Mouse (Mus musculus) heart, embryonic 12.5 days (tissue): ENCODE results near the gene Pdzd2. TPM values are rescaled to one million over a fixed set of nuclear protein-coding genes. Genes with fewer than 3 reads are reported as not detected.

Experiments
- ATAC-seq: fragments of 200-750 bp; cut with Nextera tagmentation; 2 replicates; pipeline ENCODE4 v1.8.0; 2017; ENCODE audit warnings: moderate TSS enrichment, moderate library complexity; ENCODE audit not compliant: insufficient number of reproducible peaks, low FRiP score
- H3K27ac ChIP-seq: fragments of 300-500 bp; sonication (generic); 2 replicates; pipeline ENCODE4 v1.5.1; 2016; ENCODE audit warnings: mild to moderate bottlenecking, moderate library complexity; ENCODE audit not compliant: poor library complexity, severe bottlenecking
- H3K27me3 ChIP-seq: fragments of 300-500 bp; sonication (generic); replicated peaks from 2 replicates; pipeline ENCODE4 v1.6.1; 2016; ENCODE audit warnings: mild to moderate bottlenecking, moderate library complexity
- H3K36me3 ChIP-seq: fragments of 300-500 bp; sonication (generic); 2 replicates; pipeline ENCODE4 v1.6.1; 2016; ENCODE audit warnings: mild to moderate bottlenecking, moderate library complexity
- H3K4me1 ChIP-seq: fragments of 300-500 bp; sonication (generic); replicated peaks from 2 replicates; pipeline ENCODE4 v1.6.1; 2016; ENCODE audit warnings: mild to moderate bottlenecking
- H3K4me2 ChIP-seq: fragments of 300-500 bp; sonication (generic); 2 replicates; pipeline ENCODE4 v1.6.1; 2016; ENCODE audit warnings: mild to moderate bottlenecking, moderate library complexity
- H3K4me3 ChIP-seq: fragments of 300-500 bp; sonication (generic); 2 replicates; pipeline ENCODE4 v1.5.1; 2016; ENCODE audit warnings: mild to moderate bottlenecking
- H3K9ac ChIP-seq: fragments of 300-500 bp; sonication (generic); 2 replicates; pipeline ENCODE4 v1.6.1; 2016; ENCODE audit warnings: mild to moderate bottlenecking, moderate library complexity
- H3K9me3 ChIP-seq: fragments of 300-500 bp; sonication (generic); replicated peaks from 2 replicates; pipeline ENCODE4 v1.6.1; 2016; ENCODE audit warnings: mild to moderate bottlenecking, moderate library complexity
- WGBS: fragments of 180-500 bp; shearing (Covaris S2); methylation state at CpG from one replicate; pipeline ENCODE4 v1.1.7; 2016; 5-methylcytosine and 5-hydroxymethylcytosine counted together
- polyA plus RNA-seq: library from polyadenylated mRNA; unstranded; fragments of >200 nt; fragmentation: Nextera tagmentation; extraction: Ambion mirVana; gene quantifications from 2 replicates; pipeline ENCODE4 v1.2.1, GENCODE M21; 2016

The Pdzd2 gene
- polyA plus RNA-seq, 1 experiment from 2014 or later, result 14.4 TPM

DNA sequence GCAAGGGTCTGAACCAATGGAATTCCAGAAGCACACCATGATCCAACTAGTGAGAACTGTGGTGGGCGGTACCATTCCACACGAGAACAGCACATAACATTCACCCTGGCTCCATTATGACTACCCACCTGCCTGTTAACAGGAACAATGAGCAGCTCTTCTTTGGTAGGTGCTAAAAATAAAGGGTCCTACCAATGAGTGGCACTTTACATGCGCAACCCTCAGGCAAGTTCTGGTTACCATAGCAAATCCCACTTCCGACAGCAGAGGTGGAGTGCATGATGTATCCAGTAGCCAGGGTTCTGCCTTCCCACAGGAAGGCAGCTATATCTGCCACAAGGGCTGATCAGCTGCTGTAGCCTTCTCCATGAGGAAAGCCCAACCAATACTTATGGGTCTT is 11.3 kb downstream of the Pdzd2 start:
- Histone ChIP-seq H3K27ac (no peak overlapping the region), H3K4me1 (peaks cover 27% of the 10 kb centered on the region), H3K4me3 (no peak overlapping the region), H3K27me3 (no peaks in the 10 kb centered on the region), H3K36me3 (no peaks in the 10 kb centered on the region), H3K4me2 (no peak overlapping the region), H3K9ac (no peak overlapping the region), H3K9me3 (no peaks in the 10 kb centered on the region)
- WGBS, result 61% methylated on average over 4 of the region's 4 CpGs
- ATAC-seq, result no peak

DNA sequence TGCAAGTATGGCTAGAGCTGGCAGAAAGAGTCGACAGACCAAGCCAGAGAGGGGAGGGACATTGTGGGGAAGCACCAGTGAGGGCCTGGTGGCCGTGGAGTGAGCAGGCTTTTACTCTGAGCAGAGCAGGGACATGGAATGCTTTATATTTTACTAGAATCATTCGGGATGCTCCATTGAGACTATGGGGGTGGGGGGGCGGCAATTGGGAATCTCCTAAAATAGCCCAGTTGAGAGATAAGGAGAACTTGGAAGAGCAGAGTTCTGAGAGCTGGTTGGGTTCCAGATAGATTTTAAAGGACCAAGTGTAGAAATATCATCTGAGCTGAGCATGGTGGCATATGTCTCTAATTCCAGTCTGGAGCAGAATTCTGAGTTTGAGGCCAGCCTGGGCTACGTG is 14.5 kb downstream of the Pdzd2 start:
- WGBS, result 36% methylated on average over 5 of the region's 5 CpGs
- Histone ChIP-seq H3K4me1 (peaks cover 26% of the 10 kb centered on the region), H3K4me2 (no peak overlapping the region), H3K27ac (no peak overlapping the region), H3K27me3 (no peaks in the 10 kb centered on the region), H3K9me3 (no peaks in the 10 kb centered on the region), H3K9ac (no peak overlapping the region), H3K4me3 (no peak overlapping the region), H3K36me3 (no peaks in the 10 kb centered on the region)
- no peak for ATAC-seq

DNA sequence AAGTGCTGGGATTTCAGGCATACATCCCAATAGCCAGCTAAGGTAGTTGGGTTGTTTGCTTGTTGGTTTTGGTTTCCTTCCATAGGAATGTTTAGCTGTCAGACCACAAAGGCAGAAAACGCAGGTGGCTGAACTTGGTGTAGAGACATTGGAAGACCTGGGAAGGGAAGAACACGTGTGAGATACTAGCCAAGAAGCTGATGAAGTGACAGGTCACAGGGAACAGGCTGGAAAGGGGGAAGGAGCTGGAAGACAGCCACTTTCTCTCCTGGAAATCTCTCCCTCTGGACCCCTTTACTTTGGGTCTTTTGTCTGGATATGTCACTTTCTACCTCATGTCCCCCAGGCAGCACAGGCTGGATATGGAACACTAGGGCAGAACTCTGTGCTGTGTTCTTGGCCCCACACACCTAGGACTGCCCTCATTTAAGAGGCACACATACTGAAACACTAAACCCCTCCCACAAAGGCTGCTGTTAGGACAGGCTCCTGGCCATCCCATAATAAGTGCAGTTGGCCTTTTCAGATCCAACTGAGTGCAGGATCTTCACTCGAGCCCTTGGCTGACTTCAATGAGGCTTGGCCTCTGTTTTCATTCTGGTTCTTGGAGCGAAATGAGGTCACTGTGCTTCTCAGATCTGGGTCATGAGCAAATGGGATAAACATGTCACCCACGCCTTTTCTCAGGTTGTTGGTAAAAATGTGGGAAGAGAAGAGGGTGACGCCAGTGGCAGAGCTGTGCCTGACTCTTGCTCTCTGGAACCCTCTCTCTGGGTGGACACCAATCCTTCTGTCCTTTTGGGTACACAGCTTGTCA is 17.8 kb downstream of the Pdzd2 start:
- Histone ChIP-seq H3K27me3 (no peaks in the 10 kb centered on the region), H3K27ac (no peak overlapping the region), H3K4me3 (no peak overlapping the region), H3K36me3 (no peaks in the 10 kb centered on the region), H3K4me1 (peaks cover 30% of the 10 kb centered on the region), H3K9ac (no peak overlapping the region), H3K4me2 (no peak overlapping the region), H3K9me3 (no peaks in the 10 kb centered on the region)
- 72% methylated on average over 6 of the region's 6 CpGs for WGBS
- no peak for ATAC-seq

DNA sequence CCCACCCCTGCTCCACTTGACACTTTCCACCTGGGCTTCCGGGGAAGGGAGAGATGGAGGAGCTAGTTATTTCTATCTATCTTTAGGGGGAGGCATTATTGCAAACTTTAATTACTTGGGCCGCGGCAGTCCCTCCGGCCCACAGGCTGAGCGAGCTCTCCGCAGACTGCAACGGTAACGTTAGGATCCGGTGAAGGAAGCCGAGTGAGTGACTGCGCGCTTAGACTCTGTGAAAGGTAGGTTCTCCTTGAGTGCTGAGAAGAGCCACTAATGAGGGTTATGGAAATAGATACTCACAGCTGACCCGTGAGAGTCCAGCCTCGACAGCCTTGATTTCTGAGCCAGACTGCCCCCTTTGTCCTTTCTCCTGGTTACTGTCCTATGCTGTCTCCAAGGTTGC is 20.9 kb downstream of the Pdzd2 start:
- no peaks in the 10 kb centered on the region for H3K27me3 ChIP-seq
- 76% methylated on average over 14 of the region's 14 CpGs for WGBS
- H3K4me2 ChIP-seq, result no peak overlapping the region
- peaks cover 39% of the 10 kb centered on the region for H3K4me1 ChIP-seq
- H3K9me3 ChIP-seq, result no peaks in the 10 kb centered on the region
- H3K27ac ChIP-seq, result no peak overlapping the region
- ATAC-seq, result no peak
- H3K9ac ChIP-seq, result no peak overlapping the region
- no peak overlapping the region for H3K4me3 ChIP-seq
- no peaks in the 10 kb centered on the region for H3K36me3 ChIP-seq

DNA sequence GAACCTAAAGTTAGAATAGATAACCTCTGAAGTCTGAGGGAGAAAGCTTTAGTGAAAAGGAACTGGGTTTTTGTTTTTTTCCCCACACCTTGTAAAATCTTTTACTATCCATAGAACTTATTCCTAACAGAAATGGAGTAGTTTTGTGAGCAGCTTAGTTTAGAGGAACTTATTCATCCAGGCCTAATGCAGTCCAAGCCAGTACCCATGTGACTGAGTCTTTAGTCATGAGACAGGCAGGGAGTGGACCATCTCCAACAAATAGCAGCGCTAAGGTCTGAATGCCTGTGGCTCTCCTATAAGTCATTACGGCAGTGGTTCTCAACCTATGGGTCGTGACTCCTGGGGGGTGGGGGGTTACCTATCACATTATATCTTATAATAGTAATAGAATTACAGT is 22.3 kb downstream of the Pdzd2 start:
- WGBS, result 83% methylated on average over 3 of the region's 3 CpGs
- no peaks in the 10 kb centered on the region for H3K36me3 ChIP-seq
- H3K9ac ChIP-seq, result no peak overlapping the region
- H3K27ac ChIP-seq, result no peak overlapping the region
- no peak overlapping the region for H3K4me2 ChIP-seq
- ATAC-seq, result no peak
- H3K4me1 ChIP-seq, result peaks cover 37% of the 10 kb centered on the region
- H3K9me3 ChIP-seq, result no peaks in the 10 kb centered on the region
- H3K27me3 ChIP-seq, result no peaks in the 10 kb centered on the region
- H3K4me3 ChIP-seq, result no peak overlapping the region

DNA sequence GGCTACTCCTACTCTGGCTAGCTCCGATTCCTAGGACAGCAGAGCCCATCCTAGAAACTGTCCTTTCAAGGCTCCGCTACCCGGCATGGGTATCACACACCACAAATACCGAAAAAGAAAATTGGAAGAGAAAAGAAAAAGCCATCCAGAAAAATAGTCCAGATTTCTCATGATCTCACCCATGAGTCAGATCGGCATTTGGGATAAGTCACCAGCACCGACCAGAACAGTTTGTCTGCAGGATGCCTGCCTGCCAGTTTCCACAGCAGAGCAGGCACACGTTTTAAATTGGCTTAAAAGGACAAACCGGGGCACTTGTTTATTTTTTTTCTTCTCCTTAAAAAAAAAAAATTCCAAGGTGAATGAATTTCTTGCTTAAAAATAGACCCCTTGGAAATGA is 22.8 kb downstream of the Pdzd2 start:
- no peaks in the 10 kb centered on the region for H3K27me3 ChIP-seq
- no peak overlapping the region for H3K4me3 ChIP-seq
- H3K27ac ChIP-seq, result no peak overlapping the region
- H3K36me3 ChIP-seq, result no peaks in the 10 kb centered on the region
- H3K4me2 ChIP-seq, result no peak overlapping the region
- H3K9ac ChIP-seq, result no peak overlapping the region
- peaks cover 33% of the 10 kb centered on the region for H3K4me1 ChIP-seq
- no peak for ATAC-seq
- WGBS, result 70% methylated on average over 8 of the region's 8 CpGs
- H3K9me3 ChIP-seq, result no peaks in the 10 kb centered on the region

DNA sequence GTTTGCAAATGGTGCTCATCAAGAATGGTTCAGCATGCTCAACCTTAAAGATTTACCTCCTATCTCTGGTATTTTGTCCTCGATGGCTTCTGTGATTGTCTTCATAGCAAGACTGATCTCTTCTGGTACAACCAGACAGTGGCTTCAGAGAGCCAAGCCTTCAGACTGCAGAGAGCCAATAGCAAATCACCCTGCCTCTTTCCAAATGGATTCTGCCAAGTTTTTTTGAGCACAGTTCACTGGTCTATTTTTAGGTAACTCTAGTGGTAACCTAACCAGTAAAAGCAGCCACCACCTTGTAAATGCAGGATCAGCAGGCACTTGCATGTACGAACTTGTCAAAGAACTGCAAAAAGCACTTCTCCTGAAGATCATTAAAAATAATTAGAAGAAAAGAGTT is 25.4 kb downstream of the Pdzd2 start:
- peaks cover 31% of the 10 kb centered on the region for H3K4me1 ChIP-seq
- H3K9ac ChIP-seq, result no peak overlapping the region
- ATAC-seq, result no peak
- H3K4me2 ChIP-seq, result no peak overlapping the region
- H3K27me3 ChIP-seq, result no peaks in the 10 kb centered on the region
- H3K9me3 ChIP-seq, result no peaks in the 10 kb centered on the region; the same call in 1 of the 2 replicates
- H3K36me3 ChIP-seq, result peaks cover 4% of the 10 kb centered on the region
- H3K4me3 ChIP-seq, result no peak overlapping the region
- 54% methylated on average over 2 of the region's 2 CpGs for WGBS
- peak overlapping the region; percentile 49; the same call in 1 of the 2 replicates for H3K27ac ChIP-seq

DNA sequence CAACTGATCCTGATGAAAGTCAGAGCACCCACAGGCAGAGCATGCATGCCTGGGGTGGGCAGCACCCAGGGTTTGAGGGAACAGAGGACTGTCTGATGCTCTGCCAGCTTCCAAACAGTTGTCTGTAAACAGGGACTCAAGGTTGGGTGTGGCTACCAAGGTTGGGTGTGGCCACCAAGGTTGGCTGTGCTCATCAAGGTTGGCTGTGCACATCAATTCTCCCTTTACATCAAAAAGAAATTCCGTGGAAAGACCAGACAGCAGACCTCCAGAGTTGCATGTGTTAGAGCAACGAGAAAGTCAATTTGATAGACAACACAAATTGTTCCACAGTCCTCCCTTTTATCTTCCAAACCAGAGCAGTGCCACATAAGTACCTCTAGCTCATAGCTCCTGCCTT is 26.5 kb downstream of the Pdzd2 start:
- H3K9ac ChIP-seq, result no peak overlapping the region
- H3K9me3 ChIP-seq, result no peaks in the 10 kb centered on the region; the same call in 1 of the 2 replicates
- no peak overlapping the region for H3K27ac ChIP-seq
- H3K4me1 ChIP-seq, result peaks cover 26% of the 10 kb centered on the region
- no peak for ATAC-seq
- no peak overlapping the region for H3K4me3 ChIP-seq
- no peak overlapping the region for H3K4me2 ChIP-seq
- H3K36me3 ChIP-seq, result peaks cover 4% of the 10 kb centered on the region
- 71% methylated on average over 2 of the region's 2 CpGs for WGBS
- H3K27me3 ChIP-seq, result no peaks in the 10 kb centered on the region

DNA sequence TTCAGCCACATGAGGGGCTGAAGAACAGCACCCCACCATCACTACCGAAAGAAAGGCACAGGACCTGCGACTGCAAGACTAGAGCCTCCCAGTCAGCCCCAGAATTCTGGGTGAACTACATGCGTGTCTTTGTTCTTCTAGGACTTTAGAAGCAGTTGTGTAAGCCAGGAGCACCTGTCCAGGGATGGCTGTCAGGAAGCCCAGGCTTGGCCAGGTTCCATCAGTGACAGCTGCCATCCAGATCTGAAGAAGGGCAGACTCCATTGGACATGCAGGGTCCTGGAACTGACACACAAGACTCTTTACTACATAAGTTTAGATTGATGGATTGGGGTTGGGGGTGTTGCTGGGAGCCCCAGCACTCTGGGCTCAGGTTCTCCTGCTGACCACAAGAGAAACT is 29.7 kb downstream of the Pdzd2 start:
- WGBS, result 86% methylated on average over 3 of the region's 3 CpGs

DNA sequence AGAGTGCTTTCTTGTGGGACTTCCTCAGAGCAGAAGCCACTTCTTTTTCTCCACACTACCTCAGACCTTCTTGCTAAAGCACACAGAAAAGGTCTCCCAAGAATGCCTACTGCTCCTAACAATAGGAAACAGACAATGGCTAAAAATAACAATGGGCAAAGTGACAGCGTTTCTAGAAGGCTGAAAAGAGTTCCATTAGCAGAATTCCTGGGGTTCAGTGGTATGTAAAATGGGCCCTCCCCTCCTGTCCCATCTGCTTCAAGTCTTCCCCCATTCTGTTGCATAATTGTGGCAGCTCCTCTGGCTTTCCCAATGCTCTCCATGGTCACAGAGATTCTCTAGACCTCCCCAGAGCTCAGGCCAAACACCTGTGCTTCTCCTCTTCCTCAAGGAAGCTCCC is 31.4 kb downstream of the Pdzd2 start:
- no peaks in the 10 kb centered on the region for H3K27me3 ChIP-seq
- H3K9me3 ChIP-seq, result no peaks in the 10 kb centered on the region; the same call in 1 of the 2 replicates
- no peak overlapping the region for H3K27ac ChIP-seq
- no peak overlapping the region for H3K4me3 ChIP-seq
- 4% methylated on average over 1 of the region's 1 CpGs for WGBS
- H3K4me1 ChIP-seq, result peaks cover 8% of the 10 kb centered on the region
- no peak overlapping the region for H3K4me2 ChIP-seq
- H3K36me3 ChIP-seq, result peaks cover 4% of the 10 kb centered on the region
- no peak overlapping the region for H3K9ac ChIP-seq
- ATAC-seq, result no peak

More for the DNA sequence above, 29.7 kb downstream of the Pdzd2 start:
- ATAC-seq, result no peak
- Histone ChIP-seq H3K4me1 (peaks cover 21% of the 10 kb centered on the region), H3K27ac (no peak overlapping the region), H3K36me3 (peaks cover 4% of the 10 kb centered on the region), H3K27me3 (no peaks in the 10 kb centered on the region), H3K9ac (no peak overlapping the region), H3K4me2 (no peak overlapping the region), H3K4me3 (no peak overlapping the region), H3K9me3 (no peaks in the 10 kb centered on the region; the same call in 1 of the 2 replicates)

DNA sequence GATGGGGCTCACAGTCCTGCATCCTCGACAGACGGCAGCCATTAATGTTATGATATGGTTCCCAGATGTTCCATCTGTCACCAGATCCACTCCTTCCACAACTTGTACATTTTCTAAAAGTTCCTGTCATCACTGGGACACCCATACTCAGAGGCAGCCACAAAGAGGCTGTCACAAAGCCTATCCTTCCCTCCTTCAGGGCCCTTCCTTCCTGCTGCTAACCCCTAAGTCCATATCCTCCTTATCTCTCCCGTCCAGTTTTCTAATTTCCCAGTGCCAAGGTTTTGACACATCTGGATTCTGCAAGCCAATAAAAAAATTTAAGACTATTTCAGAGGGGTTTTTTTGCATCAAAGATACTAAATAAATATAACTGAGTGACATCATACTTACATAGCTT is 32.8 kb downstream of the Pdzd2 start:
- 0 out of 2 replicates have a peak, but pooled peaks cover 3% of the 10 kb centered on the region for H3K27me3 ChIP-seq
- H3K4me3 ChIP-seq, result no peak overlapping the region
- no peak overlapping the region for H3K9ac ChIP-seq
- no peaks in the 10 kb centered on the region; the same call in 1 of the 2 replicates for H3K9me3 ChIP-seq
- no peak overlapping the region for H3K4me2 ChIP-seq
- peaks cover 4% of the 10 kb centered on the region for H3K36me3 ChIP-seq
- 46% methylated on average over 3 of the region's 3 CpGs for WGBS
- H3K4me1 ChIP-seq, result peaks cover 8% of the 10 kb centered on the region
- ATAC-seq, result no peak
- no peak overlapping the region for H3K27ac ChIP-seq

DNA sequence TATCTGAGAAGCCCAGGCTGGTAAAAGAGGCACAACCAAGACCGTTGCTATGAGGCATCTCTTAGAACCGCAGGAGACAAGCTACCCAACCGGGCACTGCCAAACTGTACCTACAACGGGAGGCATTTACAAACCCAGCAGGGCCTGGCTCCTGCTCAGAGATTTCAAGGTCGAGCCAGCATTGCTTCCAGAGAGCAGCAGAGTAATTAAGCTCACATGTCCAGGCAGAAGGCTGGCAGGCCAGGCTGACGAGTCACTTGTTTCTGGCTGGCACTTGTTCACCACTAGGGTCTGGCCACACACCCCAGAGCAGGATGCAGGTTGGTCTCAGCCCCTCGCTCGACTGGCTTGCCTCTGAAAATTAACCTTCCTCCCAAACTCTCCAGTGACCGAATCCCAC is 39.4 kb downstream of the Pdzd2 start:
- no peak overlapping the region for H3K27ac ChIP-seq
- H3K9ac ChIP-seq, result no peak overlapping the region
- 39% methylated on average over 9 of the region's 9 CpGs for WGBS
- no peak overlapping the region for H3K4me2 ChIP-seq
- H3K9me3 ChIP-seq, result no peaks in the 10 kb centered on the region
- no peaks in the 10 kb centered on the region for H3K36me3 ChIP-seq
- H3K27me3 ChIP-seq, result 0 out of 2 replicates have a peak, but pooled peaks cover 3% of the 10 kb centered on the region
- no peak overlapping the region for H3K4me3 ChIP-seq
- 0 out of 2 replicates have a peak, but pooled peaks have one; percentile 18 for ATAC-seq
- no peaks in the 10 kb centered on the region for H3K4me1 ChIP-seq
